In the genomic region with DNA sequence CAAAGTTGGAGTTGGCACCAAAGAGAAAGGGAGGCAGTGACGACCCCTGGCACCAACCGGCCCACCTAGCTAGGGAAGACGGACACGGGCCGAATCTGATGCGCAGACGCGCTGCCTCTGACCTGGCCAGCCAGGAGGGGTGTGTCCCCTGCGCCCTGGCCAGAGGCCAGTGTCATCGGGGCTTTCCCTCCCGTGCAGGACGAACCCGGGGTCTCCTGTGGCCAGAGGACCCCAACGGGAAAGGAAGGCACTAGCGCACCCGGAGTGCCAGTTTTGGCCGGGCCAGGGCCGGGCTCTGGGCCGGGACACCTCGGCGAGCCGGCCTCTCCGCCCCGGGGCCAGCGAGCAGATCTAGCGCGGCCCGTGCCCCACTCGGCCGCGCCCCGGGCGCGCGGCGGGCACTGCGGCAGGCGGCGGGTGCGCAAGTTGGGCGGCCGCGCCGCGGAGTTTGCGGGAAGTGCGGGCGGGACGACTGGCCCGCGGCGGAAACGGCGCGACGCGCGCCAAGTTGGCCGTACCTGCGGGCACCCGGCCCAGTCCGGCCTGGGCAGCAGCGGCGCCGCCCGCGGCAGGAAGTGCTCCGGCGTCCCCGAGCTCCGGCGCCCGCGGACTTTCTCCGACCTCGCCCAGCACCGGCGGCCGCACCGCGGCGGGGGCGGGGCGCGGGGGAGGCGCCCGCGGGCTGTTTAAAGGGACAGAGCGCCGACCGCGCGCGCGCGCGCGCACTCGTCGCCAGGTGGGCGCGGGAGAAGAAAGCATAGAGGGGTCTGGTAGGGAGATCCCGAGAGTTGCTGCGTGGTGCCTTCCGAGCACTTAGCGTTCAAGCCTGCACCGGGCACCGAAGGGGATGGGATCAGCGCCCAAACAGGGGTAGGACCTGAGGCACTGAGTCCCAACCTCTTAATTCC, we compare ENCODE assay signal across 8 mouse cellular contexts. TPM values are rescaled to one million over a fixed set of nuclear protein-coding genes. Genes with fewer than 3 reads are reported as not detected.
A peak's percentile ranks its signal among the peaks of the same experiment; 100 is the strongest.
DNase-seq lines count a peak whose midpoint lies in the region; ATAC-seq and TF ChIP-seq lines count a peak whose summit lies in the region.

No protein-coding gene starts in this region.

- peak overlapping the region; percentile 78 for H3K4me2 ChIP-seq in liver, embryonic 12.5 days
- H3K4me2 ChIP-seq in myocyte (ENCODE audit: low read depth), result peak overlapping the region; percentile 93

- H3K36me3 ChIP-seq in liver, embryonic 12.5 days, result no peaks in the 10 kb centered on the region
- no peaks in the 10 kb centered on the region for H3K36me3 ChIP-seq in myocyte (ENCODE audit: control insufficient read depth, insufficient read depth)

- H3K4me1 ChIP-seq in liver, embryonic 12.5 days, result peaks cover 41% of the 10 kb centered on the region

- H3ac ChIP-seq in myocyte (ENCODE audit: control insufficient read depth, insufficient read length), result peak overlapping the region; percentile 79

- H3K27me3 ChIP-seq in liver, embryonic 12.5 days (replicated peaks), result peaks cover 64% of the 10 kb centered on the region
- no peaks in the 10 kb centered on the region for H3K27me3 ChIP-seq in myocyte (ENCODE audit: control insufficient read depth, insufficient read depth, insufficient read length)

- ATAC-seq in liver, embryonic 12.5 days, result peak; percentile 63

- peak; percentile 19 for DNase-seq in spleen, adult 12 weeks (ENCODE audit: low spot score)
- no peak for DNase-seq in spleen, postnatal 14 days (ENCODE audit: low spot score in 2 of 2)
- peak; percentile 87 to 89 for DNase-seq in cerebellum, postnatal 25 days
- DNase-seq in gastrocnemius, postnatal 14 days, result peak; percentile 73
- peak; percentile 37 for DNase-seq in induced T-regulatory cell, adult 2 months (ENCODE audit: low read depth)
- DNase-seq in urinary bladder, postnatal 36 days (ENCODE audit: low spot score in 2 of 2), result peak; percentile 60 to 69

- H3K9me3 ChIP-seq in liver, embryonic 12.5 days (replicated peaks), result no peaks in the 10 kb centered on the region

- intact Hi-C loops in gastrocnemius, postnatal 14 days (cut with DNase I; ENCODE audit: low total_unique reads), result no loop called here

- TF ChIP-seq POLR2A in myocyte (IDR thresholded peaks at IDR 0.05; ENCODE audit: insufficient read length, low read depth), result peak; percentile 74

- H3K9ac ChIP-seq in liver, embryonic 12.5 days, result peak overlapping the region; percentile 72

- under 1% methylated on average over 87 of the region's 109 CpGs for WGBS in liver, embryonic 12.5 days (ENCODE audit: insufficient replicate concordance)

- peak overlapping the region; percentile 70 for H3K4me3 ChIP-seq in liver, embryonic 12.5 days
- H3K4me3 ChIP-seq in myocyte, result peak overlapping the region; percentile 39

- H3K27ac ChIP-seq in liver, embryonic 12.5 days, result 0 out of 2 replicates have a peak overlapping the region, but pooled peaks have one; percentile 21

- peaks cover 13% of the 10 kb centered on the region for H3K79me2 ChIP-seq in myocyte (ENCODE audit: control insufficient read depth, insufficient read depth)

TF ChIP-seq in myocyte, 11 proteins besides CTCF, POLR2A, EP300 and RAD21:
- no peak for TF ChIP-seq MAX (IDR thresholded peaks at IDR 0.05; ENCODE audit: low read depth)
- no peak for TF ChIP-seq TCF3 (IDR thresholded peaks at IDR 0.05; ENCODE audit: insufficient read length, low read depth)
- TF ChIP-seq SRF (IDR thresholded peaks at IDR 0.05; ENCODE audit: control insufficient read depth, insufficient read length, low read depth), result no peak
- no peak for TF ChIP-seq E2F4 (IDR thresholded peaks at IDR 0.05; ENCODE audit: insufficient read depth)
- no peak for TF ChIP-seq USF1 (IDR thresholded peaks at IDR 0.05; ENCODE audit: low read depth)
- TF ChIP-seq POLR2AphosphoS2 (IDR thresholded peaks at IDR 0.05; ENCODE audit: insufficient read length, low read depth), result peak; percentile 67
- no peak for TF ChIP-seq MYOG (IDR thresholded peaks at IDR 0.05; ENCODE audit: control insufficient read depth in 1 of 3, insufficient read depth in 1 of 3, insufficient read length in 2 of 3, low read depth in 2 of 3)
- TF ChIP-seq CEBPB (IDR thresholded peaks at IDR 0.05; ENCODE audit: insufficient read depth, poor library complexity, severe bottlenecking), result no peak
TF ChIP-seq in myocyte: peak in this region for 1.

RNA-seq across cellular contexts. Expression of gene Nacc2, which starts 0.6 kb away (rescaled TPM):
- 10 to 100 TPM; 12.3 to 18.4 TPM for total RNA-seq in gastrocnemius, postnatal 14 days (2021)
- 3.0 and 3.2 TPM in 2 replicates for polyA plus RNA-seq in liver, embryonic 12.5 days (2016; fragmentation: Nextera tagmentation; extraction: Ambion mirVana)
- polyA plus RNA-seq in myocyte (2012; fragmentation: generic; extraction: Trizol), result 15.0 TPM

Comparison
In these comparisons a context has a peak if more than half of its experiments do, and no peak if none do; other contexts are left out.
1. DNase-seq: peak in spleen, adult 12 weeks (single experiment), cerebellum, postnatal 25 days (2 of 2), gastrocnemius, postnatal 14 days (single experiment), induced T-regulatory cell, adult 2 months (single experiment) and urinary bladder, postnatal 36 days (2 of 2); none in spleen, postnatal 14 days (0 of 2).